ENCODE assay signal across 8 mouse cellular contexts in the genomic region with DNA sequence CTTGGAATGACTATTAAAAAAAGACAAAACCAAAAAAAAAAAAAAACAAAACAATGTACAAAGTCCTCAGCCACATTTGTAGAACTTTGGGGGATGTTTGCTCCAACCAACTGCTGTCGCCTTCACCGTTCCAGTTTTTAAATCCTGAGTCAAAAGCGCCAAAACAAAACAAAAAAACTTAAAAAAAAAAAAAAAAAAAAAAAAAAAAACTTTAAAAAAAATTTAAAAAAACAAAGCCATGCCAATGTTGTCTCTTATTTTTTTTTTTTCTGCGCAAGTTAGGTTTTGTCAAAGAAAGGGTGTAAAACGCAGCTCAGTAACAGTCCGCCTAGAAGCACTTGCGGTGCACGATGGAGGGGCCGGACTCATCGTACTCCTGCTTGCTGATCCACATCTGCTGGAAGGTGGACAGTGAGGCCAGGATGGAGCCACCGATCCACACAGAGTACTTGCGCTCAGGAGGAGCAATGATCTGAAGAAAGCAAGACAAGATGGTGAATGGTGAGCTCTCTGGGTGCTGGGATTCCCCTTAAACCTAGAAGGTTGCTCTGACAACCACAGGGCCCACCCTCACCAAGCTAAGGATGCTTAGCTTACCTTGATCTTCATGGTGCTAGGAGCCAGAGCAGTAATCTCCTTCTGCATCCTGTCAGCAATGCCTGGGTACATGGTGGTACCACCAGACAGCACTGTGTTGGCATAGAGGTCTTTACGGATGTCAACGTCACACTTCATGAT. TPM values are rescaled to one million over a fixed set of nuclear protein-coding genes. Genes with fewer than 3 reads are reported as not detected.
DNase-seq lines count a peak whose midpoint lies in the region; ATAC-seq and TF ChIP-seq lines count a peak whose summit lies in the region.

No protein-coding gene starts in this region.

- 70% methylated on average over 14 of the region's 14 CpGs for WGBS in lung, embryonic 14.5 days
- 54% methylated on average over 14 of the region's 14 CpGs for WGBS in bone marrow, adult 2 months
- WGBS in hindbrain, embryonic 11.5 days = 87% methylated on average over 14 of the region's 14 CpGs
- WGBS in midbrain, embryonic 11.5 days = 91% methylated on average over 14 of the region's 14 CpGs
- 40% methylated on average over 14 of the region's 14 CpGs for WGBS in cerebellum, adult 2 months

- H3K36me3 ChIP-seq in lung, embryonic 14.5 days (ENCODE audit: insufficient read depth) = peaks cover 70% of the 10 kb centered on the region
- H3K36me3 ChIP-seq in hindbrain, embryonic 11.5 days (ENCODE audit: control insufficient read depth, insufficient read depth, low read length) = peaks cover 24% of the 10 kb centered on the region
- peaks cover 34% of the 10 kb centered on the region for H3K36me3 ChIP-seq in midbrain, embryonic 11.5 days (ENCODE audit: control insufficient read depth, insufficient read depth, low read length)

- ATAC-seq in lung, embryonic 14.5 days (ENCODE audit: insufficient read depth) = no peak
- no peak for ATAC-seq in hindbrain, embryonic 11.5 days (ENCODE audit: low FRiP score)
- ATAC-seq in midbrain, embryonic 11.5 days (ENCODE audit: low FRiP score) = no peak

- H3K9ac ChIP-seq in lung, embryonic 14.5 days = peak overlapping the region; percentile 100
- no peak overlapping the region for H3K9ac ChIP-seq in hindbrain, embryonic 11.5 days (ENCODE audit: low read depth, low read length)
- no peak overlapping the region for H3K9ac ChIP-seq in midbrain, embryonic 11.5 days (ENCODE audit: low read length)

- H3K4me3 ChIP-seq in lung, embryonic 14.5 days (ENCODE audit: low read depth, low read length) = peak overlapping the region; percentile 100
- H3K4me3 ChIP-seq in bone marrow, adult 2 months (replicated peaks; ENCODE audit: control insufficient read depth, low read depth, low read length) = peak overlapping the region; percentile 75
- H3K4me3 ChIP-seq in hindbrain, embryonic 11.5 days (ENCODE audit: low read depth, low read length) = no peak overlapping the region; the same call in none of the 2 replicates
- H3K4me3 ChIP-seq in midbrain, embryonic 11.5 days (ENCODE audit: low read depth, low read length) = peak overlapping the region; percentile 100
- no peak overlapping the region for H3K4me3 ChIP-seq in cerebellum, adult 2 months (replicated peaks; ENCODE audit: insufficient read depth, low read depth, low read length)

- peak; percentile 38 for DNase-seq in lung, embryonic 14.5 days
- DNase-seq in lung, postnatal 14 days = no peak
- DNase-seq in hindbrain, embryonic 11.5 days (ENCODE audit: low spot score) = peak; percentile 47
- DNase-seq in midbrain, embryonic 11.5 days (ENCODE audit: low spot score, missing footprints) = no peak
- DNase-seq in c-Kit-positive CD71-positive TER-119-positive erythroid progenitor cells, embryonic 14.5 days (ENCODE audit: low spot score) = no peak
- DNase-seq in cerebellum, adult 2 months = no peak
- no peak for DNase-seq in cerebellum, adult 11 months

- no peak for TF ChIP-seq CTCF in lung, embryonic 14.5 days (IDR thresholded peaks at IDR 0.05; ENCODE audit: low read depth)
- no peak for TF ChIP-seq CTCF in bone marrow, adult 2 months (IDR thresholded peaks at IDR 0.05; ENCODE audit: control insufficient read depth, insufficient read depth, low read length)
- TF ChIP-seq CTCF in cerebellum, adult 2 months (IDR thresholded peaks at IDR 0.05; ENCODE audit: borderline replicate concordance, insufficient read depth, low read depth, low read length) = no peak

- peaks cover 20% of the 10 kb centered on the region for H3K4me1 ChIP-seq in lung, embryonic 14.5 days (ENCODE audit: insufficient read depth)
- peaks cover 2% of the 10 kb centered on the region; the same call in 1 of the 2 replicates for H3K4me1 ChIP-seq in bone marrow, adult 2 months (ENCODE audit: control insufficient read depth, insufficient read depth, low read length)
- H3K4me1 ChIP-seq in hindbrain, embryonic 11.5 days (replicated peaks; ENCODE audit: control insufficient read depth, insufficient read depth, low read length) = peaks cover 8% of the 10 kb centered on the region; the same call in 1 of the 2 replicates
- H3K4me1 ChIP-seq in midbrain, embryonic 11.5 days (ENCODE audit: control insufficient read depth, insufficient read depth, low read length) = peaks cover 23% of the 10 kb centered on the region
- peaks cover 23% of the 10 kb centered on the region for H3K4me1 ChIP-seq in cerebellum, adult 2 months (ENCODE audit: control insufficient read depth, insufficient read depth, low read length)

- peak overlapping the region; percentile 89 for H3K4me2 ChIP-seq in lung, embryonic 14.5 days
- peak overlapping the region; percentile 66 for H3K4me2 ChIP-seq in hindbrain, embryonic 11.5 days (replicated peaks; ENCODE audit: low read depth, low read length)
- peak overlapping the region; percentile 85 for H3K4me2 ChIP-seq in midbrain, embryonic 11.5 days

- H3K27ac ChIP-seq in lung, embryonic 14.5 days (ENCODE audit: low read depth) = 0 out of 2 replicates have a peak overlapping the region, but pooled peaks have one; percentile 100
- no peak overlapping the region for H3K27ac ChIP-seq in bone marrow, adult 2 months (ENCODE audit: control insufficient read depth, insufficient read depth, low read depth, low read length, poor library complexity)
- H3K27ac ChIP-seq in hindbrain, embryonic 11.5 days (ENCODE audit: low read depth, low read length) = no peak overlapping the region
- H3K27ac ChIP-seq in midbrain, embryonic 11.5 days (ENCODE audit: low read depth, low read length) = no peak overlapping the region
- H3K27ac ChIP-seq in cerebellum, adult 2 months (ENCODE audit: insufficient read depth, low read length) = no peak overlapping the region

- no peaks in the 10 kb centered on the region for H3K27me3 ChIP-seq in lung, embryonic 14.5 days (ENCODE audit: insufficient read depth, low read length)
- no peaks in the 10 kb centered on the region for H3K27me3 ChIP-seq in hindbrain, embryonic 11.5 days (ENCODE audit: control insufficient read depth, insufficient read depth, low read length)
- H3K27me3 ChIP-seq in midbrain, embryonic 11.5 days (ENCODE audit: control insufficient read depth, insufficient read depth, low read length) = no peaks in the 10 kb centered on the region
- H3K27me3 ChIP-seq in cerebellum, adult 2 months (ENCODE audit: control insufficient read depth, insufficient read depth, low read length) = no peaks in the 10 kb centered on the region

- TF ChIP-seq POLR2A in bone marrow, adult 2 months (IDR thresholded peaks at IDR 0.05; ENCODE audit: borderline replicate concordance, control insufficient read depth, low read depth, low read length) = no peak
- TF ChIP-seq POLR2A in cerebellum, adult 2 months (IDR thresholded peaks at IDR 0.05; ENCODE audit: borderline replicate concordance, insufficient read depth, low read length) = no peak

- H3K9me3 ChIP-seq in lung, embryonic 14.5 days (ENCODE audit: low read depth, low read length) = no peaks in the 10 kb centered on the region
- no peaks in the 10 kb centered on the region for H3K9me3 ChIP-seq in hindbrain, embryonic 11.5 days (ENCODE audit: control insufficient read depth, low read length)
- H3K9me3 ChIP-seq in midbrain, embryonic 11.5 days (ENCODE audit: control insufficient read depth, low read length) = no peaks in the 10 kb centered on the region

RNA-seq across cellular contexts. Expression of gene Actb, which starts 2.9 kb away (rescaled TPM):
- 16,801 and 17,929 TPM in 2 replicates for polyA plus RNA-seq in lung, embryonic 14.5 days (2014; fragmentation: Nextera tagmentation; extraction: Ambion mirVana)
- polyA plus RNA-seq in bone marrow, adult 2 months (2011; ENCODE audit: insufficient read depth, insufficient read length, low replicate concordance, missing spikeins) = 3,846 and 7,097 TPM in 2 replicates
- 15,671 and 16,656 TPM in 2 replicates for polyA plus RNA-seq in hindbrain, embryonic 11.5 days (2014; fragmentation: Nextera tagmentation; extraction: Ambion mirVana)
- 14,142 and 15,094 TPM in 2 replicates for polyA plus RNA-seq in midbrain, embryonic 11.5 days (2014; fragmentation: Nextera tagmentation; extraction: Ambion mirVana)
- polyA plus RNA-seq in cerebellum, adult 2 months (2012; rRNA removed) = 2,136 and 2,149 TPM in 2 replicates

RNA-seq across cellular contexts. Expression of gene Fbxl18, which starts 8.4 kb away (rescaled TPM):
- 11.2 and 11.8 TPM in 2 replicates for polyA plus RNA-seq in lung, embryonic 14.5 days (2014; fragmentation: Nextera tagmentation; extraction: Ambion mirVana)
- 4.6 and 10.8 TPM in 2 replicates for polyA plus RNA-seq in bone marrow, adult 2 months (2011; ENCODE audit: insufficient read depth, insufficient read length, low replicate concordance, missing spikeins)
- polyA plus RNA-seq in hindbrain, embryonic 11.5 days (2014; fragmentation: Nextera tagmentation; extraction: Ambion mirVana) = 12.1 and 14.5 TPM in 2 replicates
- 10.5 and 11.8 TPM in 2 replicates for polyA plus RNA-seq in midbrain, embryonic 11.5 days (2014; fragmentation: Nextera tagmentation; extraction: Ambion mirVana)
- polyA plus RNA-seq in cerebellum, adult 2 months (2012; rRNA removed) = 22.3 TPM in 2 replicates

RNA-seq across cellular contexts. Expression of gene Fscn1, which starts 56.5 kb away (rescaled TPM):
- 331 and 347 TPM in 2 replicates for polyA plus RNA-seq in lung, embryonic 14.5 days (2014; fragmentation: Nextera tagmentation; extraction: Ambion mirVana)
- polyA plus RNA-seq in bone marrow, adult 2 months (2011; ENCODE audit: insufficient read depth, insufficient read length, low replicate concordance, missing spikeins) = 6.4 and 15.2 TPM in 2 replicates
- polyA plus RNA-seq in hindbrain, embryonic 11.5 days (2014; fragmentation: Nextera tagmentation; extraction: Ambion mirVana) = 570 and 615 TPM in 2 replicates
- polyA plus RNA-seq in midbrain, embryonic 11.5 days (2014; fragmentation: Nextera tagmentation; extraction: Ambion mirVana) = 566 and 605 TPM in 2 replicates
- polyA plus RNA-seq in cerebellum, adult 2 months (2012; rRNA removed) = 110 and 115 TPM in 2 replicates

Comparison
In these comparisons a context has a peak if more than half of its experiments do, and no peak if none do; other contexts are left out.
1. DNase-seq: peak in lung, embryonic 14.5 days (single experiment) and hindbrain, embryonic 11.5 days (single experiment); none in lung, postnatal 14 days (single experiment), midbrain, embryonic 11.5 days (single experiment), c-Kit-positive CD71-positive TER-119-positive erythroid progenitor cells, embryonic 14.5 days (single experiment), cerebellum, adult 2 months (0 of 2) and cerebellum, adult 11 months (single experiment).
2. H3K4me3 ChIP-seq: peak in lung, embryonic 14.5 days (single experiment), bone marrow, adult 2 months (single experiment) and midbrain, embryonic 11.5 days (single experiment); none in hindbrain, embryonic 11.5 days (single experiment) and cerebellum, adult 2 months (single experiment).
3. Peak in every context shown above with its lines, with median percentiles within 50 percentile points of each other: H3K4me2 ChIP-seq.